Mouse (Mus musculus): ENCODE data around the gene Olfr893.
"Not testable (repeated sequence)": the region's sequence is repeated elsewhere in the genome, so short reads cannot be mapped to it uniquely, and the experiment has no call there.

Gene Olfr893

GRCm38 (mm10) chr9:38208065-38208464 is at the start of gene Olfr893:
Gene Olfr893 (plus strand): TSS chr9:38208365.
- no peak for DNase-seq (ENCODE audit: inconsistent ontology term)

- DNase-seq (ENCODE audit: inconsistent ontology term), result not testable (repeated sequence)
These were observed 39.8 kb upstream of the Olfr893 start for GRCm38 (mm10) chr9:38168341-38168740.

GRCm38 (mm10) chr9:38180721-38181120 is 27.4 kb upstream of the Olfr893 start, which contains the start of gene Olfr891:
Gene Olfr891 (minus strand): TSS chr9:38180821.
- DNase-seq (ENCODE audit: inconsistent ontology term), result no peak

GRCm38 (mm10) chr9:38217755-38218154 is 9.6 kb downstream of the Olfr893 start, which contains the start of gene Olfr894:
Gene Olfr894 (plus strand): TSS chr9:38218055.
- no peak for DNase-seq (ENCODE audit: inconsistent ontology term)

- no peak for DNase-seq (ENCODE audit: inconsistent ontology term)
These were observed 44.3 kb downstream of the Olfr893 start, which contains the start of gene Olfr143 for GRCm38 (mm10) chr9:38252474-38252873. Gene Olfr143 (plus strand): TSS chr9:38252774.

Data from Muller cell, postnatal 12 days (primary cell).